Mouse (Mus musculus): ENCODE results near the gene Stk17b. TPM values are rescaled to one million over a fixed set of nuclear protein-coding genes. Genes with fewer than 3 reads are reported as not detected.

The Stk17b gene
- total and polyA plus RNA-seq, 2 experiments from 2014 or later, result 4.1 to 7.8 TPM

DNA sequence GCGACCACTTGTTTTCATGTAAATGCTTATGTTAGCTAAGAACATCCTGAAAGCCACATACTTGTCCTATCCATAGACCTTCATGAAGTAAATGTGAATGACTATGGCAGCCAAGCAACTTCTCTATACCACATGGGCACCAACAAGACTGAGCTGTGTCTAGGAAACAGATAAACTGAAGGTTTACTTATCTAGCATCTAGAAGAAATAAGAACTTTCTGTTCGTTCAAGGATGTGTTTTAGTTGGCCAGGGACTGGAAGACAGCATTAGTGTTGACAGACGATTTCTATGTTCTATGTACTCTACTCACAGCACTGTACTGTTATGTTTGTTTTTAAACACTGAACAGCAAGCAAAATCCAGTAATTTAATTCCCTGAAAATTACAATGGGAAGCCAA, 2.9 kb downstream of the Stk17b start:
- no peak for ATAC-seq
- no peaks in the 10 kb centered on the region for H3K27me3 ChIP-seq (ENCODE audit: insufficient read depth, low read length)
- 91% methylated on average over 3 of the region's 3 CpGs for WGBS

DNA sequence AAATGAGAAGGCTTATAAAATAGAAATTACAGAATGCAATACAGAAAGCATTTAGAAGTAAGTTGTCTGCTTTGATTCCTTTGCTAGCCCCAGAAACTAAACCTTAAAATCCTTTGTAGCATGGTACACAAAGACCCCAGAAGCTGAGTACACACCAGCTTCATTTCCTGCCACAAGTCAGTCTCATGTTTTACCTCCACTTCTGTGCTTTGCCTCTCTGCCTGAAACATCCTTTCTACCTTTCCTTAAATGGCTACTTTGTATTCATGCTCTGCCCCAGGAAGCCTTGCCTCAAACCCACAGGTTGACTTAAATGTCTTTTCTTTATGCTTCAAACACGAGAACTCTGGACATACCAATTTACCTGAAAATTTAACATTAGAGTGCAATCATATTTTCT, 3.7 kb downstream of the Stk17b start:
- no peaks in the 10 kb centered on the region for H3K4me1 ChIP-seq (ENCODE audit: insufficient read depth)
- no peaks in the 10 kb centered on the region for H3K9me3 ChIP-seq (ENCODE audit: low read length)
- WGBS, result 83% methylated on average over 1 of the region's 1 CpGs
- no peak overlapping the region for H3K4me3 ChIP-seq (ENCODE audit: low read depth, low read length)
- H3K4me2 ChIP-seq (ENCODE audit: low read depth), result no peak overlapping the region
- no peak for TF ChIP-seq CTCF (IDR thresholded peaks at IDR 0.05; ENCODE audit: low read depth)
- DNase-seq (no peak), ATAC-seq (no peak)
- no peak overlapping the region for H3K9ac ChIP-seq
- H3K27ac ChIP-seq (ENCODE audit: low read depth, low read length), result no peak overlapping the region
- no peaks in the 10 kb centered on the region for H3K36me3 ChIP-seq (ENCODE audit: insufficient read depth)
- no peaks in the 10 kb centered on the region for H3K27me3 ChIP-seq (ENCODE audit: insufficient read depth, low read length)

More for the DNA sequence above, 2.9 kb downstream of the Stk17b start:
- Histone ChIP-seq H3K9me3 (ENCODE audit: low read length) (no peaks in the 10 kb centered on the region), H3K9ac (no peak overlapping the region), H3K27ac (ENCODE audit: low read depth, low read length) (no peak overlapping the region), H3K4me1 (ENCODE audit: insufficient read depth) (no peaks in the 10 kb centered on the region), H3K4me3 (ENCODE audit: low read depth, low read length) (no peak overlapping the region), H3K4me2 (ENCODE audit: low read depth) (no peak overlapping the region), H3K36me3 (ENCODE audit: insufficient read depth) (no peaks in the 10 kb centered on the region)
- DNase-seq, result no peak
- TF ChIP-seq CTCF (IDR thresholded peaks at IDR 0.05; ENCODE audit: low read depth), result no peak

DNA sequence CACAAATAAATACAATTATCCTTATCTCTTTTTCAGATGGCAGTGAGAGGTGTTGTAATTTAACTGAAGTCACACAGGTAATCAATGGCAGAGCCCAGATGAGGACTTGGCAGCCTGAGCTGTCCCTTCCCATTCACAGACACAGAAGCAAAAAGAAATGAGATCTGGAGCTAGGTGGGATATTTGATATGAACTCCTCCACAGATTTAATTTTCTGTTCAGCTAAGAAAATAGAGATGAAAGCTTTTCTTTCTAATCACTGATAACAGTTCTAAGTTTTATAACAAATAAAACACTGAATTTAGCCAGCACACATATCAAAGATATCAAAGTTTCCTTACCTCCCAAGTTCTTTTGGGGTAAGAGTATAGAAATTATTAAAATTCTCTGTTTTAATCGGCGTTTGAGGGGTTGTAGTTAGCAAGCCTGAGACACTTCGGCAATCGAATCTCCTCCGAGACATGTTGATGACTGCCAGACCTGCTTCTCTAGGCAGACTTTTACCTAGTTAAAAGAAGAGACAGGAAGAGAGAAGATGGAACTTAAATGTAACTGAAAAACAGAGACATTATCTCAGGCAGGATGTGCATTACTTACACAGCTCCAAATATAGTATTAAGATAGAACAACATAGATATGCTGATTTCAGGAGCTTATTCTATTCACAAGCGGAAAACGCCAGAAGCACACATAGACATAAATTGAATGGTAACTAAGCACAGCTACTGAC, 8.7 kb downstream of the Stk17b start:
- Histone ChIP-seq H3K9ac (no peak overlapping the region), H3K4me3 (ENCODE audit: low read depth, low read length) (no peak overlapping the region), H3K4me1 (ENCODE audit: insufficient read depth) (no peaks in the 10 kb centered on the region), H3K4me2 (ENCODE audit: low read depth) (no peak overlapping the region), H3K36me3 (ENCODE audit: insufficient read depth) (no peaks in the 10 kb centered on the region), H3K27ac (ENCODE audit: low read depth, low read length) (no peak overlapping the region), H3K27me3 (ENCODE audit: insufficient read depth, low read length) (no peaks in the 10 kb centered on the region), H3K9me3 (ENCODE audit: low read length) (no peaks in the 10 kb centered on the region)
- ATAC-seq (no peak), DNase-seq (no peak)
- 92% methylated on average over 7 of the region's 7 CpGs for WGBS
- TF ChIP-seq CTCF (IDR thresholded peaks at IDR 0.05; ENCODE audit: low read depth), result no peak

DNA sequence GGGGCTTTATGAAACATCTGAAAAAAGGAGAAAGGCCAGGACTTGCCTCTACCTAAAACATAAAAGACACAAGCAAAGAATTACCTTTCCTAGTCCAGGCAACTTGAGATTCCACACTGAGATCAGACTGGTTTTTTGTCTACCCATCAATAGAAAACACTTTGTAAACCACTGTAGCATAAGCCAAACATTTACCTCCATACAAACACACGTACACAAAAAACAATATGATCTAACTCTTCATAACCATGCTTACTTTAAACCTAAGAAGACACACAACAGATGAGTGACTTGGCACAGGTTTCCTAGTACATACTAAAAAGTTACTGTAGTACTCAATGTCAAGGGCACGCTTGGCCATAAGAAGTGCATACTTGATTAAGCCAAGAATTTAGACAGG, 9.5 kb downstream of the Stk17b start:
- Histone ChIP-seq H3K27ac (ENCODE audit: low read depth, low read length) (no peak overlapping the region), H3K9ac (no peak overlapping the region), H3K36me3 (ENCODE audit: insufficient read depth) (no peaks in the 10 kb centered on the region), H3K9me3 (ENCODE audit: low read length) (no peaks in the 10 kb centered on the region), H3K4me2 (ENCODE audit: low read depth) (no peak overlapping the region), H3K27me3 (ENCODE audit: insufficient read depth, low read length) (no peaks in the 10 kb centered on the region), H3K4me1 (ENCODE audit: insufficient read depth) (no peaks in the 10 kb centered on the region), H3K4me3 (ENCODE audit: low read depth, low read length) (no peak overlapping the region)
- no peak for TF ChIP-seq CTCF (IDR thresholded peaks at IDR 0.05; ENCODE audit: low read depth)
- DNase-seq, result no peak
- 90% methylated on average over 2 of the region's 2 CpGs for WGBS
- no peak for ATAC-seq

DNA sequence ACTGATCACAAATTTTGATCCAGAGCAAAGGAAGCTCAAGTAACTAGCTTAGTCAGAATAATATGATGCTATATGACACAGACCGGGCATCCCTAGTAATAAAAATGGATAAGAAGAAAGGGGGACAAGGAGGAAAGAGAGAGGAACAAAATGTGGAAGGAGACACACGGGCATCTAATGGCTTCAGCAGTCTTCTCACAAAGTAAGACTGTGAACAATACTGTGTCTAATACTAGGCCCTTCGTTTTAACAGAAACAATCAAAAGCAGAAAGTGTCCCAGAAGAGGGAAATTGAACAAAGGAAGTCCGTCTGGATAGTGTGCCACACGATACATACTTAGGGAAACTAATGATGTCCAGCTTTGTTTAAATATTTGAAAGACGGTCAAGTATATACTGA, 10.0 kb downstream of the Stk17b start:
- Histone ChIP-seq H3K4me1 (ENCODE audit: insufficient read depth) (no peaks in the 10 kb centered on the region), H3K27me3 (ENCODE audit: insufficient read depth, low read length) (no peaks in the 10 kb centered on the region), H3K36me3 (ENCODE audit: insufficient read depth) (no peaks in the 10 kb centered on the region), H3K4me2 (ENCODE audit: low read depth) (no peak overlapping the region), H3K27ac (ENCODE audit: low read depth, low read length) (no peak overlapping the region), H3K4me3 (ENCODE audit: low read depth, low read length) (no peak overlapping the region), H3K9ac (no peak overlapping the region), H3K9me3 (ENCODE audit: low read length) (no peaks in the 10 kb centered on the region)
- WGBS, result 79% methylated on average over 6 of the region's 6 CpGs
- TF ChIP-seq CTCF (IDR thresholded peaks at IDR 0.05; ENCODE audit: low read depth), result no peak
- ATAC-seq, result no peak
- DNase-seq, result no peak

DNA sequence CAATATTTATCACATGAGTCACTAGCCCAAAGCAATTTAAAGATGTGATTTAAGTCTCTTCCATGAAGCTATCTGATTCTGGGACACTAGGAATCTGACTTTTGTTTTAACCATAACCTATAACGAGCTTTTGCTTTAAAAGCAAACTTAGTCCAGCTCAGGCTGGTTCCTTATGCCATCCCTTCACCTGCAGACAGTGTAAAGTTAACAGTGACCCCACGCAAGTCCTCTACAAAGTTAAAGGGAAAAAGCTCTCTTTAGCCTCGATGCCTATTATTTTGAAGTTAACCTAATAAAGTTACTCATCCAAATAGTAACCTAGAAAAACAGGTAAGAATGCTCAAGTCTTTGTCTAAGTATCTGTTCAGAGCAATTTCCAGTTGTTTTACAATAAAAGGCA, 10.5 kb downstream of the Stk17b start:
- H3K27me3 ChIP-seq (ENCODE audit: insufficient read depth, low read length), result no peaks in the 10 kb centered on the region
- H3K4me3 ChIP-seq (ENCODE audit: low read depth, low read length), result no peak overlapping the region
- no peak for ATAC-seq
- no peaks in the 10 kb centered on the region for H3K4me1 ChIP-seq (ENCODE audit: insufficient read depth)
- TF ChIP-seq CTCF (IDR thresholded peaks at IDR 0.05; ENCODE audit: low read depth), result no peak
- no peak overlapping the region for H3K4me2 ChIP-seq (ENCODE audit: low read depth)
- no peaks in the 10 kb centered on the region for H3K36me3 ChIP-seq (ENCODE audit: insufficient read depth)
- H3K9me3 ChIP-seq (ENCODE audit: low read length), result no peaks in the 10 kb centered on the region
- no peak overlapping the region for H3K9ac ChIP-seq
- 87% methylated on average over 3 of the region's 3 CpGs for WGBS
- H3K27ac ChIP-seq (ENCODE audit: low read depth, low read length), result no peak overlapping the region
- DNase-seq, result no peak

DNA sequence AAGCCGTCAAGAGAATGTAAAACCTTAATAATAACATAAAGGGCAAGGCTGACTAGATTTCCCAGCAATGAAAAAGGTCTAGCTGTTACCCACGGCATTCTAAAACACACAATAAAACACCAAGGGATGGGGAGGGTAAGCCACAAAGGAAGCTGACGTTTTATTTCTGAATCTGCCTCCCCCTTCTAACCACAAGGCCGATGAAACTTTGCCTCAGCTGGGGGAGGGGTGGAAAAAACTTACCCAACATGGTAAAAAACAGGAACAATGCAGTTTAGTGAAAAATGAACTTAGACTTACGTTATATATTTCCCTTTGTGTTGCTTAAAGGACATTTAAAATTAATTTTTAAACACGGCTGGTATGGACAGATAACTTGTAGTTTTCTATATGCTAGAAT, 11.0 kb downstream of the Stk17b start:
- Histone ChIP-seq H3K9me3 (ENCODE audit: low read length) (no peaks in the 10 kb centered on the region), H3K4me2 (ENCODE audit: low read depth) (no peak overlapping the region), H3K27me3 (ENCODE audit: insufficient read depth, low read length) (no peaks in the 10 kb centered on the region), H3K4me3 (ENCODE audit: low read depth, low read length) (no peak overlapping the region), H3K36me3 (ENCODE audit: insufficient read depth) (no peaks in the 10 kb centered on the region), H3K27ac (ENCODE audit: low read depth, low read length) (no peak overlapping the region), H3K4me1 (ENCODE audit: insufficient read depth) (no peaks in the 10 kb centered on the region), H3K9ac (no peak overlapping the region)
- ATAC-seq (no peak), DNase-seq (no peak)
- TF ChIP-seq CTCF (IDR thresholded peaks at IDR 0.05; ENCODE audit: low read depth), result no peak
- WGBS, result 46% methylated on average over 6 of the region's 6 CpGs

Measured in forebrain, postnatal 0 days (tissue).